In the genomic region with DNA sequence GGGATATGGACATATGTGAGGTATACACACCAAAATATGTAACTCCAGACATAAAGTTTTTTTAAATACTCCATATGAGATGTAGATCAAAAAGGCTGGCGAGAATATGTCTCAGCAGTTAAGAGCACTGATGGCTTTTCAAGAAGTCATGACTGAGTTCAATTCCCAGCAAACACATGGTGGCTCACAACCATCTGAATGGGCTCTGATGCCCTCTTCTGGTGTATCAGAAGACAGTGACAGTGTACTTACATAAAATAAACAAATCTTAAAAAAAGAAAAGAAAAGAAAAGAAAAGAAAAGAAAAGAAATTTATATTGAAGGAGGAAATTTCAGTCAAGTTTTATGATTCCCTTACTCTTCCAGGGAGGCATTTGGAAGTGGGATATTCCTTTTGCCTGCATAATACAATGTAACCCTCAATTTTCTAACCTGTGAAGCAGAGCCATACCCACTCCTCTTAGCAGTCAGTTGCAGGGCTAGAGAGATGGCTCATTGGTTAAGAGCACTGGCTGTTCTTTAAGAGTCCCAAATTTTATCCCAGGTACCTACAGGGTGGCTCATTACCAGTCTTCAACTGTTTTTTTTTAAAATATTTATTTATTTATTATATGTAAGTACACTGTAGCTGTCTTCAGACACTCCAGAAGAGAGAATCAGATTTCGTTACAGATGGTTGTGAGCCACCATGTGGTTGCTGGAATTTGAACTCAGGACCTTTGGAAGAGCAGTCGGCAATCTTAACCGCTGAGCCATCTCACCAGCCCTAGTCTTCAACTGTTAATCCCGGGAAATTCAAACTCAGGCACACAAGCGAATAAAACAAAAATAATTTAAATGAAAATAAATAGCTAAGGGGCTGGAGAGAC, we compare ENCODE assay signal across 8 mouse cellular contexts. TPM values are rescaled to one million over a fixed set of nuclear protein-coding genes. Genes with fewer than 3 reads are reported as not detected.
DNase-seq lines count a peak whose midpoint lies in the region; ATAC-seq and TF ChIP-seq lines count a peak whose summit lies in the region.

No protein-coding gene starts in this region.

- TF ChIP-seq EP300 in ES-Bruce4 (IDR thresholded peaks at IDR 0.05; ENCODE audit: insufficient read depth, low read depth, low read length) = no peak

- H3K36me3 ChIP-seq in heart, embryonic 15.5 days = no peaks in the 10 kb centered on the region
- H3K36me3 ChIP-seq in ES-Bruce4 (ENCODE audit: control insufficient read depth, insufficient read depth, low read length, poor library complexity, severe bottlenecking) = no peaks in the 10 kb centered on the region
- H3K36me3 ChIP-seq in forebrain, embryonic 12.5 days (replicated peaks) = no peaks in the 10 kb centered on the region
- H3K36me3 ChIP-seq in liver, embryonic 16.5 days (ENCODE audit: control insufficient read depth, insufficient read depth) = no peaks in the 10 kb centered on the region

- no peak for TF ChIP-seq POLR2A in ES-Bruce4 (IDR thresholded peaks at IDR 0.05; ENCODE audit: insufficient read depth, low read length)

- TF ChIP-seq CTCF in ES-Bruce4 (IDR thresholded peaks at IDR 0.05; ENCODE audit: low read depth, low read length) = no peak

- no peak for ATAC-seq in heart, embryonic 15.5 days (replicated peaks; ENCODE audit: insufficient number of reproducible peaks, insufficient read depth, low FRiP score, low read depth)
- ATAC-seq in forebrain, embryonic 12.5 days (ENCODE audit: low FRiP score) = no peak
- no peak for ATAC-seq in liver, embryonic 16.5 days (ENCODE audit: low read depth)

- 12% methylated on average over 6 of the region's 6 CpGs for WGBS in heart, embryonic 15.5 days
- WGBS in forebrain, embryonic 12.5 days = 16% methylated on average over 6 of the region's 6 CpGs
- WGBS in liver, embryonic 16.5 days (ENCODE audit: insufficient replicate concordance) = 4% methylated on average over 6 of the region's 6 CpGs

- H3K4me2 ChIP-seq in heart, embryonic 15.5 days = peak overlapping the region; percentile 72; the same call in 1 of the 2 replicates
- H3K4me2 ChIP-seq in forebrain, embryonic 12.5 days = no peak overlapping the region
- no peak overlapping the region for H3K4me2 ChIP-seq in liver, embryonic 16.5 days (ENCODE audit: low read depth, low read length)

- no peak for DNase-seq in heart, postnatal 10 days
- DNase-seq in right cerebral cortex, adult 2 months (ENCODE audit: low spot score in 2 of 2) = no peak
- no peak for DNase-seq in urinary bladder, postnatal 10 days (ENCODE audit: low spot score)
- DNase-seq in spleen, postnatal 14 days (ENCODE audit: low spot score in 2 of 2) = no peak

- no peaks in the 10 kb centered on the region for H3K27me3 ChIP-seq in heart, embryonic 15.5 days
- no peaks in the 10 kb centered on the region for H3K27me3 ChIP-seq in ES-Bruce4 (ENCODE audit: control insufficient read depth, insufficient read depth, low read length, poor library complexity, severe bottlenecking)
- 0 out of 2 replicates have a peak, but pooled peaks cover 2% of the 10 kb centered on the region for H3K27me3 ChIP-seq in forebrain, embryonic 12.5 days
- no peaks in the 10 kb centered on the region for H3K27me3 ChIP-seq in liver, embryonic 16.5 days (ENCODE audit: control insufficient read depth, insufficient read depth, low read depth, low read length)

- H3K27ac ChIP-seq in heart, embryonic 15.5 days = peak overlapping the region; percentile 85
- 0 out of 2 replicates have a peak overlapping the region, but pooled peaks have one; percentile 39 for H3K27ac ChIP-seq in ES-Bruce4 (ENCODE audit: insufficient read depth, low read length)
- H3K27ac ChIP-seq in forebrain, embryonic 12.5 days = peak overlapping the region; percentile 89
- H3K27ac ChIP-seq in liver, embryonic 16.5 days (ENCODE audit: low read length) = peak overlapping the region; percentile 85

- H3K4me3 ChIP-seq in heart, embryonic 15.5 days = peak overlapping the region; percentile 4; the same call in 1 of the 2 replicates
- H3K4me3 ChIP-seq in ES-Bruce4 (ENCODE audit: low read depth, low read length) = no peak overlapping the region
- no peak overlapping the region for H3K4me3 ChIP-seq in forebrain, embryonic 12.5 days (replicated peaks)
- no peak overlapping the region for H3K4me3 ChIP-seq in liver, embryonic 16.5 days (ENCODE audit: low read depth, low read length)

- no peaks in the 10 kb centered on the region for H3K9me3 ChIP-seq in heart, embryonic 15.5 days (replicated peaks)
- H3K9me3 ChIP-seq in ES-Bruce4 (replicated peaks; ENCODE audit: control insufficient read depth, insufficient read depth, low read length, poor library complexity, severe bottlenecking) = no peaks in the 10 kb centered on the region
- H3K9me3 ChIP-seq in forebrain, embryonic 12.5 days = no peaks in the 10 kb centered on the region
- no peaks in the 10 kb centered on the region for H3K9me3 ChIP-seq in liver, embryonic 16.5 days (replicated peaks; ENCODE audit: control insufficient read depth, low read length)

- H3K9ac ChIP-seq in heart, embryonic 15.5 days = no peak overlapping the region
- H3K9ac ChIP-seq in ES-Bruce4 (ENCODE audit: low read depth, poor library complexity, severe bottlenecking) = no peak overlapping the region
- H3K9ac ChIP-seq in forebrain, embryonic 12.5 days = no peak overlapping the region
- peak overlapping the region; percentile 49; the same call in 1 of the 2 replicates for H3K9ac ChIP-seq in liver, embryonic 16.5 days (ENCODE audit: low read depth, low read length)

- peaks cover 13% of the 10 kb centered on the region for H3K4me1 ChIP-seq in heart, embryonic 15.5 days (replicated peaks)
- H3K4me1 ChIP-seq in ES-Bruce4 (ENCODE audit: control insufficient read depth, insufficient read depth, low read length) = peaks cover 2% of the 10 kb centered on the region
- peaks cover 13% of the 10 kb centered on the region for H3K4me1 ChIP-seq in forebrain, embryonic 12.5 days
- peaks cover 25% of the 10 kb centered on the region for H3K4me1 ChIP-seq in liver, embryonic 16.5 days (ENCODE audit: control insufficient read depth, low read depth, low read length)

- intact Hi-C loops in heart, postnatal 10 days (cut with DNase I) = no loop called here

RNA-seq across cellular contexts. Expression of a gene that starts 5.1 kb away (rescaled TPM):
- 28.5 and 33.7 TPM in 2 replicates for polyA plus RNA-seq in heart, embryonic 15.5 days (2015; fragmentation: Nextera tagmentation; extraction: Ambion mirVana)
- 10 to 100 TPM; 21.8 to 28.0 TPM for total RNA-seq in heart, postnatal 10 days (2021)
- 34.3 and 35.2 TPM in 2 replicates for polyA plus RNA-seq in ES-Bruce4 (2011; ENCODE audit: insufficient read depth, insufficient read length, low read depth, missing spikeins)
- 61.0 and 61.2 TPM in 2 replicates for polyA plus RNA-seq in forebrain, embryonic 12.5 days (2016; fragmentation: Nextera tagmentation; extraction: Ambion mirVana)
- 31.0 and 35.3 TPM in 2 replicates for polyA plus RNA-seq in liver, embryonic 16.5 days (2015; fragmentation: Nextera tagmentation; extraction: Ambion mirVana)

RNA-seq across cellular contexts. Expression of a gene that starts 7.7 kb away (rescaled TPM):
- 23.3 and 28.0 TPM in 2 replicates for polyA plus RNA-seq in heart, embryonic 15.5 days (2015; fragmentation: Nextera tagmentation; extraction: Ambion mirVana)
- 10 to 100 TPM; 14.5 TPM for total RNA-seq in heart, postnatal 10 days (2021)
- 23.8 and 25.9 TPM in 2 replicates for polyA plus RNA-seq in ES-Bruce4 (2011; ENCODE audit: insufficient read depth, insufficient read length, low read depth, missing spikeins)
- 46.3 and 47.8 TPM in 2 replicates for polyA plus RNA-seq in forebrain, embryonic 12.5 days (2016; fragmentation: Nextera tagmentation; extraction: Ambion mirVana)
- 12.2 and 12.7 TPM in 2 replicates for polyA plus RNA-seq in liver, embryonic 16.5 days (2015; fragmentation: Nextera tagmentation; extraction: Ambion mirVana)

RNA-seq across cellular contexts. Expression of a gene that starts 34.1 kb away (rescaled TPM):
- 1.5 and 2.0 TPM in 2 replicates for polyA plus RNA-seq in heart, embryonic 15.5 days (2015; fragmentation: Nextera tagmentation; extraction: Ambion mirVana)
- 1 to 10 TPM; 1.1 TPM for total RNA-seq in heart, postnatal 10 days (2021)
- 0.90 TPM in 1 of 2 replicates, not detected in the other for polyA plus RNA-seq in ES-Bruce4 (2011; ENCODE audit: insufficient read depth, insufficient read length, low read depth, missing spikeins)
- polyA plus RNA-seq in forebrain, embryonic 12.5 days (2016; fragmentation: Nextera tagmentation; extraction: Ambion mirVana) = 0.78 and 0.82 TPM in 2 replicates
- 0.41 and 0.61 TPM in 2 replicates for polyA plus RNA-seq in liver, embryonic 16.5 days (2015; fragmentation: Nextera tagmentation; extraction: Ambion mirVana)

RNA-seq across cellular contexts. Expression of a gene that starts 57.0 kb away (rescaled TPM):
- 57.8 and 61.7 TPM in 2 replicates for polyA plus RNA-seq in heart, embryonic 15.5 days (2015; fragmentation: Nextera tagmentation; extraction: Ambion mirVana)
- 10 to 100 TPM; 40.0 to 42.4 TPM for total RNA-seq in heart, postnatal 10 days (2021)
- polyA plus RNA-seq in ES-Bruce4 (2011; ENCODE audit: insufficient read depth, insufficient read length, low read depth, missing spikeins) = 88.7 and 91.1 TPM in 2 replicates
- 152 and 166 TPM in 2 replicates for polyA plus RNA-seq in forebrain, embryonic 12.5 days (2016; fragmentation: Nextera tagmentation; extraction: Ambion mirVana)
- polyA plus RNA-seq in liver, embryonic 16.5 days (2015; fragmentation: Nextera tagmentation; extraction: Ambion mirVana) = 24.9 and 28.5 TPM in 2 replicates

Comparison
In these comparisons a context has a peak if more than half of its experiments do, and no peak if none do; other contexts are left out.
1. H3K27ac ChIP-seq: peak in every context shown above with its lines; median percentile 89 in forebrain, embryonic 12.5 days; 85 in heart, embryonic 15.5 days; 85 in liver, embryonic 16.5 days; 39 in ES-Bruce4.